Mouse (Mus musculus): ENCODE measurements around the gene Slc1a1. TPM values are rescaled to one million over a fixed set of nuclear protein-coding genes. Genes with fewer than 3 reads are reported as not detected.
A peak's percentile ranks its signal among the peaks of the same experiment; 100 is the strongest.

Slc1a1 gene
- total and polyA plus RNA-seq, 2 experiments, result not detected

DNA sequence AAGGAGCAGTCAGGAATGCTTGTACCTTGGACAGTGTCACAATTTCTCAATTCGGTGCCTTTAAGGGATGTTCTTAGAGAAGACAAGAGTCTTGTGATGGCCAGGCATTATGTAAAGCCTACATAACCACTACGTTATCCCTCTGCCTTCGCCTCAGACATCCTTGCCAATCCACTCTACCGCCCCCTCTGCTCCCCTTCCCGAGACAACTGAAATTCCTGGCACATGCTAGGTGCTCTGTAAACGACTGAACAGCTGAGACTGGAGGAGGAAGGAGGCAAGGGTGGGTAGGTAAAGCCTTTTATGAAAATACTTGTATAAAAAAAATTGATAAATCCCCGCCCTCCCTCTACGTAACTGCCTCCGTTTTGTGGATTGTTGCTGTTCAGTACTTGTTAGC, 73.8 kb downstream of the Slc1a1 start:
- Histone ChIP-seq H3K4me1 (ENCODE audit: control insufficient read depth, insufficient read depth, low read length) (no peaks in the 10 kb centered on the region), H3K79me2 (ENCODE audit: control insufficient read depth, insufficient read depth, low read length) (no peaks in the 10 kb centered on the region), H3K36me3 (ENCODE audit: control insufficient read depth, insufficient read depth, low read length) (no peaks in the 10 kb centered on the region), H3K27me3 (ENCODE audit: control insufficient read depth, insufficient read depth, low read length) (no peaks in the 10 kb centered on the region), H3K4me3 (ENCODE audit: insufficient read depth, low read depth, low read length) (no peak overlapping the region), H3K9ac (ENCODE audit: low read depth, low read length) (no peak overlapping the region), H3K27ac (replicated peaks; ENCODE audit: insufficient read depth, low read depth, low read length) (no peak overlapping the region)
- 86% methylated on average over 9 of the region's 9 CpGs for WGBS
- no peak for TF ChIP-seq CTCF (IDR thresholded peaks at IDR 0.05; ENCODE audit: low read depth, low read length)
- DNase-seq (ENCODE audit: extremely low read depth, low read depth, low spot score), result no peak

DNA sequence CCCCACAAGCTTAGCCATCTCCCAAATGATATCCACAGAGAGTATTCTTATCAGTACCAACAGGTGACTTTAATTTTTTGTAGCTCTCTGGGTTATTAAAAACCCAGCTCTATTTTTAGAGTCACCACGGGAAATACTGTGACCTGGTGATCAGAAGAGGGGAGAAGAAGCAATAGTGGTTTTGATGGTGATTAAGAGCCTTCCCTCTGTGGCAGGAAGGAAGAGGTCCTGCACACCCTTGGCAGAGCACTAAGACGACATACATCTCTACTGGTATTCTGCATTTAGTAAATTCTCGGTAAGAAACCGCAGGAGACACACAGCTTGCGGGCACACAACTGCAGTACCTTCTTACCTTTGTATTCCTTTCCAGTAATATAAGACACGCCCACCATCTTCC, 79.7 kb downstream of the Slc1a1 start:
- DNase-seq (ENCODE audit: extremely low read depth, low read depth, low spot score), result no peak
- H3K4me3 ChIP-seq (ENCODE audit: insufficient read depth, low read depth, low read length), result no peak overlapping the region
- no peaks in the 10 kb centered on the region for H3K36me3 ChIP-seq (ENCODE audit: control insufficient read depth, insufficient read depth, low read length)
- H3K9ac ChIP-seq (ENCODE audit: low read depth, low read length), result no peak overlapping the region
- WGBS, result 83% methylated on average over 6 of the region's 6 CpGs
- peaks cover 13% of the 10 kb centered on the region for H3K4me1 ChIP-seq (ENCODE audit: control insufficient read depth, insufficient read depth, low read length)
- no peak overlapping the region for H3K27ac ChIP-seq (replicated peaks; ENCODE audit: insufficient read depth, low read depth, low read length)
- no peaks in the 10 kb centered on the region for H3K27me3 ChIP-seq (ENCODE audit: control insufficient read depth, insufficient read depth, low read length)
- H3K79me2 ChIP-seq (ENCODE audit: control insufficient read depth, insufficient read depth, low read length), result no peaks in the 10 kb centered on the region
- TF ChIP-seq POLR2A (IDR thresholded peaks at IDR 0.05; ENCODE audit: extremely low read depth, insufficient read depth, low read length), result no peak
- TF ChIP-seq CTCF (IDR thresholded peaks at IDR 0.05; ENCODE audit: low read depth, low read length), result no peak

- H3K4me1 ChIP-seq (ENCODE audit: control insufficient read depth, insufficient read depth, low read length), result peaks cover 13% of the 10 kb centered on the region
- no peak overlapping the region for H3K9ac ChIP-seq (ENCODE audit: low read depth, low read length)
- no peaks in the 10 kb centered on the region for H3K36me3 ChIP-seq (ENCODE audit: control insufficient read depth, insufficient read depth, low read length)
- no peak overlapping the region for H3K4me3 ChIP-seq (ENCODE audit: insufficient read depth, low read depth, low read length)
- TF ChIP-seq POLR2A (IDR thresholded peaks at IDR 0.05; ENCODE audit: extremely low read depth, insufficient read depth, low read length) (no peak), CTCF (IDR thresholded peaks at IDR 0.05; ENCODE audit: low read depth, low read length) (no peak)
- H3K27me3 ChIP-seq (ENCODE audit: control insufficient read depth, insufficient read depth, low read length), result no peaks in the 10 kb centered on the region
- WGBS, result 36% methylated on average over 2 of the region's 2 CpGs
- H3K79me2 ChIP-seq (ENCODE audit: control insufficient read depth, insufficient read depth, low read length), result no peaks in the 10 kb centered on the region
- DNase-seq (ENCODE audit: extremely low read depth, low read depth, low spot score), result peak; percentile 49
- no peak overlapping the region for H3K27ac ChIP-seq (replicated peaks; ENCODE audit: insufficient read depth, low read depth, low read length)
Observed at GRCm38 (mm10) chr19:28915602-28916250, 80.9 kb downstream of the Slc1a1 start.

DNA sequence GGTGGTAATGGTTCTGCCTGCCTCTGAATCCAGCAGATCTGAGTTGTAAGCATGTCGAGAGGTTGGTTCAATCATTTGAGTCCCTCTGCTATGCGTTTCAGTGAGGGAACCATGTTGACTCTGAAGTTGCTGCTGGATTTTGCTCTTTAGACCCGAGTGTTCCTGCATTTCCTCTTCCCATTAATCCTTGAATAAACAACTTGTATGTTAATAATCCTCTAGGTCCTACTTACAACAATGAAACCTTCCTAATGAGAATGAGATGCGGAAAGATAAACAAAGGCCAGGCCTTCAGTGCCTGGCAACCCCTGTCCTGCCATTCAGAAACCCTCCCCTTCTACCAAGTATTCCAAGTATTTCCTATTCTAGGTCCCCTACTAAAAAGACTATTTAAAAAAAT, 81.6 kb downstream of the Slc1a1 start:
- peak; percentile 84 for DNase-seq (ENCODE audit: extremely low read depth, low read depth, low spot score)
- TF ChIP-seq CTCF (IDR thresholded peaks at IDR 0.05; ENCODE audit: low read depth, low read length) (no peak), POLR2A (IDR thresholded peaks at IDR 0.05; ENCODE audit: extremely low read depth, insufficient read depth, low read length) (no peak)
- Histone ChIP-seq H3K27ac (replicated peaks; ENCODE audit: insufficient read depth, low read depth, low read length) (no peak overlapping the region), H3K4me3 (ENCODE audit: insufficient read depth, low read depth, low read length) (no peak overlapping the region), H3K79me2 (ENCODE audit: control insufficient read depth, insufficient read depth, low read length) (no peaks in the 10 kb centered on the region), H3K27me3 (ENCODE audit: control insufficient read depth, insufficient read depth, low read length) (no peaks in the 10 kb centered on the region), H3K4me1 (ENCODE audit: control insufficient read depth, insufficient read depth, low read length) (peaks cover 13% of the 10 kb centered on the region), H3K36me3 (ENCODE audit: control insufficient read depth, insufficient read depth, low read length) (no peaks in the 10 kb centered on the region), H3K9ac (ENCODE audit: low read depth, low read length) (no peak overlapping the region)
- 19% methylated on average over 4 of the region's 4 CpGs for WGBS

DNA sequence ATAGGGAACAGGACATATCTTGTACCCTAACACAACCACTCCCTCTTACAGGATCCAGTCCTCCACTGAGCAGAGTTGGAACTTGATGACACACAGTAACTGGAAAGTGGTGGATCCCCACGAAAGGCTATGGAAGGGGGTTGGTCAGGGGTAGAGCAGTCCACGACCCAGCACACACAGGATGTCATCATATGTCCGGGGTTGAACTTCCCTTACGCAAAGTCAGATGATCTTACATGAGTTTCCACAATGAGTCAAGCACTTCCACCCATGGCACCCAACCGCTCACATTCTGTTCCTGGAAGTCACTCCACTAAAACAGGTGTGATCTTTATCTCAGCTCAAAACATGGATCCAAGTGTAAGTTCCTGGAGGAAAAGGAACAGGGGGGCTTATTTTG, 83.0 kb downstream of the Slc1a1 start:
- Histone ChIP-seq H3K36me3 (ENCODE audit: control insufficient read depth, insufficient read depth, low read length) (no peaks in the 10 kb centered on the region), H3K9ac (ENCODE audit: low read depth, low read length) (no peak overlapping the region), H3K79me2 (ENCODE audit: control insufficient read depth, insufficient read depth, low read length) (no peaks in the 10 kb centered on the region), H3K27ac (replicated peaks; ENCODE audit: insufficient read depth, low read depth, low read length) (no peak overlapping the region), H3K4me3 (ENCODE audit: insufficient read depth, low read depth, low read length) (no peak overlapping the region), H3K4me1 (ENCODE audit: control insufficient read depth, insufficient read depth, low read length) (peaks cover 13% of the 10 kb centered on the region), H3K27me3 (ENCODE audit: control insufficient read depth, insufficient read depth, low read length) (no peaks in the 10 kb centered on the region)
- no peak for TF ChIP-seq CTCF (IDR thresholded peaks at IDR 0.05; ENCODE audit: low read depth, low read length)
- TF ChIP-seq POLR2A (IDR thresholded peaks at IDR 0.05; ENCODE audit: extremely low read depth, insufficient read depth, low read length), result no peak
- DNase-seq (ENCODE audit: extremely low read depth, low read depth, low spot score), result peak; percentile 32
- 84% methylated on average over 5 of the region's 5 CpGs for WGBS

DNA sequence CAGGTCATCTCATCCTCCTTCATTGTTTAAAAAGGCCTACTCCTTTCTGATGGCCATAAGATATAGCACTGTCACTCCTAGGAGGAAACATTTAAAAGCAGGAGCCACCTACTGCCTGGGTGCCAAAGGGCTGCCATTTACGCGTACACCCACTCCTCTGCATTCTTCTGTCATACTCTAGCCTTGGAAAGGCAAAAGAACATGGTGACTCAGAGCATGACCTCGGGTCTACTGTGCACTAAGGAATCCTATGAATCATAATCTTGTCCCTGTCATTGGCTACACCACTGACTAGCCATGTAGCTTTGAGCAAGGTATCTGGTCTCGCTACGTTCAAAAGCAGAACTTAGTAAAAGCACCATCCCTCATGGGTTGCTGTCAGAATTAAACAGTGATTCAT, 91.5 kb downstream of the Slc1a1 start:
- no peak overlapping the region for H3K9ac ChIP-seq (ENCODE audit: low read depth, low read length)
- no peak for DNase-seq (ENCODE audit: extremely low read depth, low read depth, low spot score)
- H3K4me1 ChIP-seq (ENCODE audit: control insufficient read depth, insufficient read depth, low read length), result peaks cover 8% of the 10 kb centered on the region
- no peaks in the 10 kb centered on the region for H3K36me3 ChIP-seq (ENCODE audit: control insufficient read depth, insufficient read depth, low read length)
- no peak for TF ChIP-seq CTCF (IDR thresholded peaks at IDR 0.05; ENCODE audit: low read depth, low read length)
- no peak for TF ChIP-seq POLR2A (IDR thresholded peaks at IDR 0.05; ENCODE audit: extremely low read depth, insufficient read depth, low read length)
- H3K27me3 ChIP-seq (ENCODE audit: control insufficient read depth, insufficient read depth, low read length), result no peaks in the 10 kb centered on the region
- WGBS, result 93% methylated on average over 5 of the region's 5 CpGs
- H3K27ac ChIP-seq (replicated peaks; ENCODE audit: insufficient read depth, low read depth, low read length), result no peak overlapping the region
- H3K79me2 ChIP-seq (ENCODE audit: control insufficient read depth, insufficient read depth, low read length), result no peaks in the 10 kb centered on the region
- no peak overlapping the region for H3K4me3 ChIP-seq (ENCODE audit: insufficient read depth, low read depth, low read length)
